Mouse (Mus musculus): ENCODE measurements around the gene Gm9045. TPM values are rescaled to one million over a fixed set of nuclear protein-coding genes. Genes with fewer than 3 reads are reported as not detected.
"Not testable (repeated sequence)": the region's sequence is repeated elsewhere in the genome, so short reads cannot be mapped to it uniquely, and the experiment has no call there.

Gm9045 gene
- polyA plus RNA-seq (2012): not detected in 2 replicates

DNA sequence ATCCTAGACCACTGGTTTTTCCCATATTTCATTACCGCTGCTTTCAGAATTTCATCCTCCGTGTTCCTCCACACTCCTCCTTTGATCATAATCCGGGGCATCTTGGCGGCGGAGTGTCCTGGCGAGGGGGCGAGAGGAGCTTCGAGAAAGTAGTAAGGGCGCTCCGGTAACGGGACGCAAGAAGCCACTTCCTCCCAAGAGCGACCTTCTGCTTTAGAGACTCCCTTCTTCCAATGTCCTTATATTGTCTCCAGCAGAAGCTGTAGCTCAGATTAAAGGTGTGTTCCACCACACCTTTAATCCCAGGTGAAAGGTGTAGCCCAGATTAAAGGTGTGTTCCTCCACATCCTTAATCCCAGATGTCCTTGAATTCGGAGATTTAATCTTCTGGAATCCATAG is at the start of gene Gm9045:
Gm9045 (minus strand) TSS at position 101 of the 400 bp plus-strand sequence.
- H3K27me3 ChIP-seq (ENCODE audit: control insufficient read depth); H3K4me1 ChIP-seq (ENCODE audit: control insufficient read depth); H3K36me3 ChIP-seq (ENCODE audit: control insufficient read depth); H3K4me3 ChIP-seq (replicated peaks); H3K9me3 ChIP-seq (ENCODE audit: control insufficient read depth, low read length): not testable (repeated sequence)

DNA sequence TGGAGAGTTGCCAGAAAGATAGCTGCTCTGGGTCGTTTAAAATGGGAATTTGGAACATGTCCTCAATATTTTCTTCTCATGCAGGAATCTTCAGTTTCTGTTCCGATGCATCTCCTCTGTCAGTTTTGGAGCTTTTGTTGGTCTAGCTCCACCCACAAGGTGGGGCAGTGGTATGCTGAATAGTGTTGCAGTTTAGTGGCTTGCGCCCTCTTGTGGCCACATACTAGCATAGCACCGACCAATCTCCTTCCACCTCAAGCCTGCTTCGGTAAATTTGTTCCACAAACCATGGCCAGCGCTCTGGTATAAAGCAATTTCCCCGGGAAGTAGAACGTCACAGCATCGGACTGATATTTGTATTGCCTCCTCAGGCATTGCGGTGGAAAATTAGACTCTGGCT is 32.8 kb upstream of the Gm9045 start:
- H3K36me3 ChIP-seq (ENCODE audit: control insufficient read depth): no peaks in the 10 kb centered on the region
- no peaks in the 10 kb centered on the region for H3K9me3 ChIP-seq (ENCODE audit: control insufficient read depth, low read length)
- no peaks in the 10 kb centered on the region for H3K4me1 ChIP-seq (ENCODE audit: control insufficient read depth)
- H3K27me3 ChIP-seq (ENCODE audit: control insufficient read depth): no peaks in the 10 kb centered on the region
- no peak for TF ChIP-seq TAL1 (IDR thresholded peaks at IDR 0.05; ENCODE audit: low read length)
- TF ChIP-seq GATA1 (IDR thresholded peaks at IDR 0.05; ENCODE audit: low read length): no peak
- no peak overlapping the region for H3K4me3 ChIP-seq (replicated peaks)

DNA sequence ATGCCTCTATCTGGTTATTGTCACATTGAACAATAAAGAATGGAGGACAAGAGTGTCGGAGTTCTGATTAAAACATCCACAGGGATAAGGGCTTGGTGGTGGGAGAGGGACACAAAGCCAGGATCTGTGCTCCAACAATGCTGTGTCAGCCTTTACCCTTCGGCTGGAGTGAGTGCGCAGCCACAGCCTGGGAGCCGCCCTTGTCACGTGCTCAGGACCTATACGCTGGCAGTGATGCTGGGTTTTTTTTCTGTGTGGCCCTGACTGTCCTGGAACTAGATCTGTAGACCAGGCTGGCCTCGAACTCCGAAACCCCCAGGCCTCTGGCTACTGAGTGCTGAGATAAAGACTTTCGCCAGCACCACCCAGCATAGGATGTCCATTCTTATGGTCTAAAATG is 31.9 kb upstream of the Gm9045 start:
- Histone ChIP-seq H3K4me3 (replicated peaks) (no peak overlapping the region), H3K27me3 (ENCODE audit: control insufficient read depth) (no peaks in the 10 kb centered on the region), H3K9me3 (ENCODE audit: control insufficient read depth, low read length) (peaks cover 2% of the 10 kb centered on the region; the same call in 1 of the 2 replicates), H3K36me3 (ENCODE audit: control insufficient read depth) (no peaks in the 10 kb centered on the region), H3K4me1 (ENCODE audit: control insufficient read depth) (no peaks in the 10 kb centered on the region)
- TF ChIP-seq GATA1 (IDR thresholded peaks at IDR 0.05; ENCODE audit: low read length): no peak

DNA sequence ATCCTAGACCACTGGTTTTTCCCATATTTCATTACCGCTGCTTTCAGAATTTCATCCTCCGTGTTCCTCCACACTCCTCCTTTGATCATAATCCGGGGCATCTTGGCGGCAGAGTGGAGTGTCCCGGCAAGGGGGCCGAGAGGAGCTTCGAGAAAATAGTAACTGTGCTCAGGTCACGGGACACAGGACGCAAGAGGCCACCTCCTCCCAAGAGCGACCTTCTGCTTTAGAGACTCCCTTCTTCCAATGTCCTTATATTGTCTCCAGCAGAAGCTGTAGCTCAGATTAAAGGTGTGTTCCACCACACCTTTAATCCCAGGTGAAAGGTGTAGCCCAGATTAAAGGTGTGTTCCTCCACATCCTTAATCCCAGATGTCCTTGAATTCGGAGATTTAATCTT is 16.4 kb upstream of the Gm9045 start, which contains the start of gene Gm9049:
Gm9049 (minus strand) TSS at position 101 of the 400 bp plus-strand sequence.
- H3K27me3 ChIP-seq (ENCODE audit: control insufficient read depth); H3K9me3 ChIP-seq (ENCODE audit: control insufficient read depth, low read length); H3K4me1 ChIP-seq (ENCODE audit: control insufficient read depth); H3K4me3 ChIP-seq (replicated peaks); H3K36me3 ChIP-seq (ENCODE audit: control insufficient read depth): not testable (repeated sequence)

DNA sequence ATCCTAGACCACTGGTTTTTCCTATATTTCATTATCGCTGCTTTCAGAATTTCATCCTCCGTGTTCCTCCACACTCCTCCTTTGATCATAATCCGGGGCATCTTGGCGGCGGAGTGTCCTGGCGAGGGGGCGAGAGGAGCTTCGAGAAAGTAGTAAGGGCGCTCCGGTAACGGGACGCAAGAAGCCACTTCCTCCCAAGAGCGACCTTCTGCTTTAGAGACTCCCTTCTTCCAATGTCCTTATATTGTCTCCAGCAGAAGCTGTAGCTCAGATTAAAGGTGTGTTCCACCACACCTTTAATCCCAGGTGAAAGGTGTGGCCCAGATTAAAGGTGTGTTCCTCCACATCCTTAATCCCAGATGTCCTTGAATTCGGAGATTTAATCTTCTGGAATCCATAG is 10.9 kb upstream of the Gm9045 start, which contains the start of gene Gm9048:
Gm9048 (minus strand) TSS at position 101 of the 400 bp plus-strand sequence.
- H3K27me3 ChIP-seq (ENCODE audit: control insufficient read depth); H3K9me3 ChIP-seq (ENCODE audit: control insufficient read depth, low read length); H3K36me3 ChIP-seq (ENCODE audit: control insufficient read depth); H3K4me1 ChIP-seq (ENCODE audit: control insufficient read depth); H3K4me3 ChIP-seq (replicated peaks): not testable (repeated sequence)

DNA sequence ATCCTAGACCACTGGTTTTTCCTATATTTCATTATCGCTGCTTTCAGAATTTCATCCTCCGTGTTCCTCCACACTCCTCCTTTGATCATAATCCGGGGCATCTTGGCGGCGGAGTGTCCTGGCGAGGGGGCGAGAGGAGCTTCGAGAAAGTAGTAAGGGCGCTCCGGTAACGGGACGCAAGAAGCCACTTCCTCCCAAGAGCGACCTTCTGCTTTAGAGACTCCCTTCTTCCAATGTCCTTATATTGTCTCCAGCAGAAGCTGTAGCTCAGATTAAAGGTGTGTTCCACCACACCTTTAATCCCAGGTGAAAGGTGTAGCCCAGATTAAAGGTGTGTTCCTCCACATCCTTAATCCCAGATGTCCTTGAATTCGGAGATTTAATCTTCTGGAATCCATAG is 5.5 kb upstream of the Gm9045 start, which contains the start of gene Gm9046:
Gm9046 (minus strand) TSS at position 101 of the 400 bp plus-strand sequence.
- H3K9me3 ChIP-seq (ENCODE audit: control insufficient read depth, low read length); H3K4me3 ChIP-seq (replicated peaks); H3K36me3 ChIP-seq (ENCODE audit: control insufficient read depth); H3K4me1 ChIP-seq (ENCODE audit: control insufficient read depth); H3K27me3 ChIP-seq (ENCODE audit: control insufficient read depth): not testable (repeated sequence)

DNA sequence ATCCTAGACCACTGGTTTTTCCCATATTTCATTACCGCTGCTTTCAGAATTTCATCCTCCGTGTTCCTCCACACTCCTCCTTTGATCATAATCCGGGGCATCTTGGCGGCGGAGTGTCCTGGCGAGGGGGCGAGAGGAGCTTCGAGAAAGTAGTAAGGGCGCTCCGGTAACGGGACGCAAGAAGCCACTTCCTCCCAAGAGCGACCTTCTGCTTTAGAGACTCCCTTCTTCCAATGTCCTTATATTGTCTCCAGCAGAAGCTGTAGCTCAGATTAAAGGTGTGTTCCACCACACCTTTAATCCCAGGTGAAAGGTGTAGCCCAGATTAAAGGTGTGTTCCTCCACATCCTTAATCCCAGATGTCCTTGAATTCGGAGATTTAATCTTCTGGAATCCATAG is 5.3 kb downstream of the Gm9045 start, which contains the start of gene Gm9044:
Gm9044 (minus strand) TSS at position 101 of the 400 bp plus-strand sequence.
- not testable (repeated sequence) for H3K36me3 ChIP-seq (ENCODE audit: control insufficient read depth); H3K4me3 ChIP-seq (replicated peaks); H3K4me1 ChIP-seq (ENCODE audit: control insufficient read depth); H3K9me3 ChIP-seq (ENCODE audit: control insufficient read depth, low read length); H3K27me3 ChIP-seq (ENCODE audit: control insufficient read depth)

DNA sequence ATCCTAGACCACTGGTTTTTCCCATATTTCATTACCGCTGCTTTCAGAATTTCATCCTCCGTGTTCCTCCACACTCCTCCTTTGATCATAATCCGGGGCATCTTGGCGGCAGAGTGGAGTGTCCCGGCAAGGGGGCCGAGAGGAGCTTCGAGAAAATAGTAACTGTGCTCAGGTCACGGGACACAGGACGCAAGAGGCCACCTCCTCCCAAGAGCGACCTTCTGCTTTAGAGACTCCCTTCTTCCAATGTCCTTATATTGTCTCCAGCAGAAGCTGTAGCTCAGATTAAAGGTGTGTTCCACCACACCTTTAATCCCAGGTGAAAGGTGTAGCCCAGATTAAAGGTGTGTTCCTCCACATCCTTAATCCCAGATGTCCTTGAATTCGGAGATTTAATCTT is 10.8 kb downstream of the Gm9045 start, which contains the start of gene Gm9040:
Gm9040 (minus strand) TSS at position 101 of the 400 bp plus-strand sequence.
- H3K4me1 ChIP-seq (ENCODE audit: control insufficient read depth); H3K27me3 ChIP-seq (ENCODE audit: control insufficient read depth); H3K36me3 ChIP-seq (ENCODE audit: control insufficient read depth); H3K4me3 ChIP-seq (replicated peaks); H3K9me3 ChIP-seq (ENCODE audit: control insufficient read depth, low read length): not testable (repeated sequence)

DNA sequence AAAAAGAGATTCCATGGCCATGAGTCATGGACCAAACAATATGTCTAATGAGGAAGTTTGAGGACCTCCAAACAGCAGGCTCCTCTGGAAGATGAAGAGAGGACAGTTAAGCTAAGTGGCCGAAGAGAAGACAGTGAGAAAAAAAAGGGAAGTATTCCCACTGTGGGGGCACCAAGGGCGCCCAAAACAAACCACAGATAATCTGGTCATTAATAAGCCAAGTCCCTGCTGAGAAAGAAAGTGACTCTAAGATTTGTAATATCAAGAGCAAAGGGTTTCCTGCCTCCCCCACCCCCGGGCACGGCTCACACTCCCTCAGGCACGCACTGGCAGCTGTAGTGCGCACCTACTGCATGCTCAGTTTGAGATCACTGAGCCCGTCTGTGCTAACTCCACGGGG is 18.6 kb downstream of the Gm9045 start:
- Histone ChIP-seq H3K36me3 (ENCODE audit: control insufficient read depth) (no peaks in the 10 kb centered on the region), H3K4me1 (ENCODE audit: control insufficient read depth) (no peaks in the 10 kb centered on the region), H3K27me3 (ENCODE audit: control insufficient read depth) (no peaks in the 10 kb centered on the region), H3K9me3 (ENCODE audit: control insufficient read depth, low read length) (no peaks in the 10 kb centered on the region; the same call in 1 of the 2 replicates), H3K4me3 (replicated peaks) (no peak overlapping the region)
- TF ChIP-seq TAL1 (IDR thresholded peaks at IDR 0.05; ENCODE audit: low read length) (no peak), GATA1 (IDR thresholded peaks at IDR 0.05; ENCODE audit: low read length) (no peak)

DNA sequence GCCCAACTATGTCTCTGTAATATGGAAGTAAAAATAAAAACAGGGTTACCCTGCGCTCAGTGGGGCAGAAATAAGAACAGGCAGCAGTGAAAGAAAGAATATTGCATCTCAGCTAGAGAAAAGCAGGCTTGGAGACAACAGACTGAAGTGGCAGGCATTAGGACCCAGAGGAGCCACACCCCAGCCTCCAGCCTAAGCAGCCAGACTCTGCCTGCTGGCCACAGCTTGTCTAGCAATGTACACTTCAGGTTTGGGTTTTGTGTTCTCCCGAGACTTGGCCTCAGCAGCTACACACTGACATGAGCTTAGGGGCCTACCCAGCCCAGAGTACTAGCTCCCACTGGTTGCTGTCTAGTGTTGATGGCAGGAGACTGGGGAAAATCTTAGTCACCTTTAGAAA is 35.5 kb downstream of the Gm9045 start:
- H3K27me3 ChIP-seq (ENCODE audit: control insufficient read depth); H3K4me1 ChIP-seq (ENCODE audit: control insufficient read depth); H3K4me3 ChIP-seq (replicated peaks); H3K9me3 ChIP-seq (ENCODE audit: control insufficient read depth, low read length); H3K36me3 ChIP-seq (ENCODE audit: control insufficient read depth): not testable (repeated sequence)

DNA sequence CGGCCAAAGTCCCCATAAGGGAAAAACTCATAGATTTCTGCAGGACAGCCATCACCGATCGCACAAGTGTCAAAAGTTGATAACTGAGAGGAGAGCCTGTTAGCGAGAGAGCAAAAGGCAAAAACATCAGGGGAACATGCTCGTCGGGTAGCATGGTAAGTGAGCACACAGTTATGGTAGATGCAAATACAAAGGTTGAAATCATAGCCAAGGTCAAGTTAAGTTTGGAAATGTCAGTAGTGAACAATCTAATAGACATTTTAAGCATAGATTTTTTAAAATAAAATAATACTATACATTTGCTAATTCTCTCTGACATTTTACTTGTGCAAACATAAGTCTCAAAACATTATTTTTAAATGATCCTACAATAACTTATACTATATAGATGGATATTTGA is 42.7 kb downstream of the Gm9045 start, which contains the start of gene Iltifb:
Iltifb (minus strand) TSS at position 101 of the 400 bp plus-strand sequence.
- no peaks in the 10 kb centered on the region for H3K4me1 ChIP-seq (ENCODE audit: control insufficient read depth)
- H3K9me3 ChIP-seq (ENCODE audit: control insufficient read depth, low read length): no peaks in the 10 kb centered on the region
- H3K4me3 ChIP-seq (replicated peaks): no peak within 1 kb of the TSS
- TF ChIP-seq GATA1 (IDR thresholded peaks at IDR 0.05; ENCODE audit: low read length) (no peak), TAL1 (IDR thresholded peaks at IDR 0.05; ENCODE audit: low read length) (no peak)
- H3K36me3 ChIP-seq (ENCODE audit: control insufficient read depth): no peaks in the 10 kb centered on the region
- no peaks in the 10 kb centered on the region for H3K27me3 ChIP-seq (ENCODE audit: control insufficient read depth)

Other genes starting within 250 kb of the Gm9045 start
- 1.4 and 2.1 TPM in 2 replicates for gene Mdm1, start 196.0 kb downstream of the Gm9045 start, polyA plus RNA-seq (2012)
- gene Il22, start 132.9 kb downstream of the Gm9045 start, polyA plus RNA-seq (2012): not detected in 2 replicates
- not detected in 2 replicates for gene Gm32717, start 97.1 kb downstream of the Gm9045 start, polyA plus RNA-seq (2012)
- gene Gm32802, start 79.1 kb downstream of the Gm9045 start, polyA plus RNA-seq (2012): not detected in 2 replicates
- gene Iltifb, start 42.8 kb downstream of the Gm9045 start, polyA plus RNA-seq (2012): not detected in 2 replicates
- not detected in 2 replicates for gene Gm9040, start 10.9 kb downstream of the Gm9045 start, polyA plus RNA-seq (2012)
- gene Gm9044, start 5.4 kb downstream of the Gm9045 start, polyA plus RNA-seq (2012): not detected in 2 replicates
- not detected in 2 replicates for gene Gm9046, start 5.4 kb upstream of the Gm9045 start, polyA plus RNA-seq (2012)
- not detected in 2 replicates for gene Gm9048, start 10.8 kb upstream of the Gm9045 start, polyA plus RNA-seq (2012)
- not detected in 2 replicates for gene Gm9049, start 16.3 kb upstream of the Gm9045 start, polyA plus RNA-seq (2012)
- not detected in 2 replicates for gene Ifng, start 103.2 kb upstream of the Gm9045 start, polyA plus RNA-seq (2012)